In genomic region chr15:82014745-82015391, GRCm38 (mm10) we compare ENCODE assay signal across 7 mouse cellular contexts. TPM values are rescaled to one million over a fixed set of nuclear protein-coding genes. Genes with fewer than 3 reads are reported as not detected.
A peak's percentile ranks its signal among the peaks of the same experiment; 100 is the strongest.
DNase-seq lines count a peak whose midpoint lies in the region; ATAC-seq and TF ChIP-seq lines count a peak whose summit lies in the region.

No protein-coding gene starts in this region.

- no peaks in the 10 kb centered on the region for H3K27me3 ChIP-seq in forebrain, embryonic 10.5 days (ENCODE audit: poor library complexity, severe bottlenecking)
- no peaks in the 10 kb centered on the region for H3K27me3 ChIP-seq in limb, embryonic 14.5 days (ENCODE audit: control insufficient read depth, insufficient read depth, low read length)
- no peaks in the 10 kb centered on the region for H3K27me3 ChIP-seq in stomach, embryonic 16.5 days (ENCODE audit: control insufficient read depth, insufficient read depth, low read length)

- H3K9me3 ChIP-seq in forebrain, embryonic 10.5 days = no peaks in the 10 kb centered on the region
- H3K9me3 ChIP-seq in limb, embryonic 14.5 days (ENCODE audit: control insufficient read depth, low read length) = no peaks in the 10 kb centered on the region
- H3K9me3 ChIP-seq in stomach, embryonic 16.5 days (replicated peaks; ENCODE audit: control insufficient read depth, low read length) = no peaks in the 10 kb centered on the region

- 21% methylated on average over 9 of the region's 9 CpGs for WGBS in forebrain, embryonic 10.5 days
- 14% methylated on average over 9 of the region's 9 CpGs for WGBS in limb, embryonic 14.5 days
- WGBS in stomach, embryonic 16.5 days = 16% methylated on average over 9 of the region's 9 CpGs

- H3K4me3 ChIP-seq in forebrain, embryonic 10.5 days = peak overlapping the region; percentile 86
- peak overlapping the region; percentile 94 for H3K4me3 ChIP-seq in limb, embryonic 14.5 days (replicated peaks; ENCODE audit: low read length)
- H3K4me3 ChIP-seq in stomach, embryonic 16.5 days (replicated peaks; ENCODE audit: low read length) = peak overlapping the region; percentile 98

- peaks cover 31% of the 10 kb centered on the region for H3K36me3 ChIP-seq in forebrain, embryonic 10.5 days (replicated peaks)
- H3K36me3 ChIP-seq in limb, embryonic 14.5 days (ENCODE audit: control insufficient read depth, insufficient read depth, low read length) = peaks cover 17% of the 10 kb centered on the region
- no peaks in the 10 kb centered on the region for H3K36me3 ChIP-seq in stomach, embryonic 16.5 days (ENCODE audit: control insufficient read depth, insufficient read depth, low read length)

- H3K27ac ChIP-seq in forebrain, embryonic 10.5 days = peak overlapping the region; percentile 90
- H3K27ac ChIP-seq in limb, embryonic 14.5 days (replicated peaks; ENCODE audit: low read depth, low read length) = no peak overlapping the region
- H3K27ac ChIP-seq in stomach, embryonic 16.5 days (ENCODE audit: low read length) = peak overlapping the region; percentile 86

- no peak for TF ChIP-seq POLR2A in limb, embryonic 14.5 days (IDR thresholded peaks at IDR 0.05; ENCODE audit: borderline replicate concordance, extremely low read depth, insufficient read depth, insufficient read length)

- peak; percentile 40 for DNase-seq in retina, adult 2 months (ENCODE audit: low read depth, low spot score)
- DNase-seq in retina, embryonic 14.5 days (ENCODE audit: low spot score) = no peak
- DNase-seq in forebrain, embryonic 10.5 days (ENCODE audit: extremely low spot score, low spot score) = no peak
- DNase-seq in limb, embryonic 14.5 days (ENCODE audit: low spot score) = no peak
- no peak for DNase-seq in left cerebral cortex, adult 18-20 months (ENCODE audit: low spot score in 2 of 2)
- DNase-seq in thymus, postnatal 36 days = no peak

- H3K9ac ChIP-seq in limb, embryonic 14.5 days (ENCODE audit: low read depth, low read length, severe bottlenecking) = peak overlapping the region; percentile 72
- H3K9ac ChIP-seq in stomach, embryonic 16.5 days (ENCODE audit: low read length) = peak overlapping the region; percentile 92

- no peak for ATAC-seq in limb, embryonic 14.5 days (ENCODE audit: low FRiP score, low read depth)
- no peak for ATAC-seq in stomach, embryonic 16.5 days (ENCODE audit: insufficient read depth, low FRiP score)

- H3K4me2 ChIP-seq in limb, embryonic 14.5 days (replicated peaks; ENCODE audit: low read depth, low read length, severe bottlenecking) = peak overlapping the region; percentile 80
- H3K4me2 ChIP-seq in stomach, embryonic 16.5 days (ENCODE audit: low read depth, low read length) = peak overlapping the region; percentile 88

- H3K4me1 ChIP-seq in forebrain, embryonic 10.5 days = peaks cover 34% of the 10 kb centered on the region
- peaks cover 10% of the 10 kb centered on the region; the same call in 1 of the 2 replicates for H3K4me1 ChIP-seq in limb, embryonic 14.5 days (ENCODE audit: control insufficient read depth, insufficient read depth, low read length)
- H3K4me1 ChIP-seq in stomach, embryonic 16.5 days (ENCODE audit: control insufficient read depth, insufficient read depth, low read length) = peaks cover 17% of the 10 kb centered on the region

RNA-seq across cellular contexts. Expression of gene Desi1, which starts 18.8 kb away (rescaled TPM):
- 35.2 and 36.5 TPM in 2 replicates for polyA plus RNA-seq in forebrain, embryonic 10.5 days (2016; fragmentation: Nextera tagmentation; extraction: Ambion mirVana)
- 30.5 and 34.8 TPM in 2 replicates for polyA plus RNA-seq in limb, embryonic 14.5 days (2012; rRNA removed)
- 26.3 and 29.8 TPM in 2 replicates for polyA plus RNA-seq in limb, embryonic 14.5 days (2014; fragmentation: Nextera tagmentation; extraction: Ambion mirVana)
- 18.6 and 19.8 TPM in 2 replicates for polyA plus RNA-seq in stomach, embryonic 16.5 days (2015; fragmentation: Nextera tagmentation; extraction: Ambion mirVana)
- 10 to 100 TPM; 83.4 to 85.2 TPM for total RNA-seq in left cerebral cortex, adult 18-20 months (2021)

RNA-seq across cellular contexts. Expression of gene Xrcc6, which starts 27.2 kb away (rescaled TPM):
- polyA plus RNA-seq in forebrain, embryonic 10.5 days (2016; fragmentation: Nextera tagmentation; extraction: Ambion mirVana) = 90.8 and 94.9 TPM in 2 replicates
- 29.3 and 37.2 TPM in 2 replicates for polyA plus RNA-seq in limb, embryonic 14.5 days (2012; rRNA removed)
- 71.8 and 74.0 TPM in 2 replicates for polyA plus RNA-seq in limb, embryonic 14.5 days (2014; fragmentation: Nextera tagmentation; extraction: Ambion mirVana)
- 71.9 and 72.2 TPM in 2 replicates for polyA plus RNA-seq in stomach, embryonic 16.5 days (2015; fragmentation: Nextera tagmentation; extraction: Ambion mirVana)
- 10 to 100 TPM; 19.9 to 22.2 TPM for total RNA-seq in left cerebral cortex, adult 18-20 months (2021)

RNA-seq across cellular contexts. Expression of gene Snu13, which starts 32.5 kb away (rescaled TPM):
- polyA plus RNA-seq in forebrain, embryonic 10.5 days (2016; fragmentation: Nextera tagmentation; extraction: Ambion mirVana) = 386 and 402 TPM in 2 replicates
- 155 and 182 TPM in 2 replicates for polyA plus RNA-seq in limb, embryonic 14.5 days (2012; rRNA removed)
- polyA plus RNA-seq in limb, embryonic 14.5 days (2014; fragmentation: Nextera tagmentation; extraction: Ambion mirVana) = 268 and 280 TPM in 2 replicates
- polyA plus RNA-seq in stomach, embryonic 16.5 days (2015; fragmentation: Nextera tagmentation; extraction: Ambion mirVana) = 209 and 251 TPM in 2 replicates
- total RNA-seq in left cerebral cortex, adult 18-20 months (2021) = 100 to 1,000 TPM; 117 to 125 TPM

RNA-seq across cellular contexts. Expression of gene 1700029P11Rik, which starts 34.5 kb away (rescaled TPM):
- polyA plus RNA-seq in forebrain, embryonic 10.5 days (2016; fragmentation: Nextera tagmentation; extraction: Ambion mirVana) = not detected in 2 replicates
- polyA plus RNA-seq in limb, embryonic 14.5 days (2012; rRNA removed) = not detected in 2 replicates
- not detected in 2 replicates for polyA plus RNA-seq in limb, embryonic 14.5 days (2014; fragmentation: Nextera tagmentation; extraction: Ambion mirVana)
- polyA plus RNA-seq in stomach, embryonic 16.5 days (2015; fragmentation: Nextera tagmentation; extraction: Ambion mirVana) = not detected in 2 replicates
- total RNA-seq in left cerebral cortex, adult 18-20 months (2021) = not detected

RNA-seq across cellular contexts. Expression of gene 4930407I10Rik, which starts 44.1 kb away (rescaled TPM):
- not detected in 2 replicates for polyA plus RNA-seq in forebrain, embryonic 10.5 days (2016; fragmentation: Nextera tagmentation; extraction: Ambion mirVana)
- polyA plus RNA-seq in limb, embryonic 14.5 days (2012; rRNA removed) = 0.01 TPM in 1 of 2 replicates, not detected in the other
- polyA plus RNA-seq in limb, embryonic 14.5 days (2014; fragmentation: Nextera tagmentation; extraction: Ambion mirVana) = 0.06 TPM in 1 of 2 replicates, not detected in the other
- not detected in 2 replicates for polyA plus RNA-seq in stomach, embryonic 16.5 days (2015; fragmentation: Nextera tagmentation; extraction: Ambion mirVana)
- not detected for total RNA-seq in left cerebral cortex, adult 18-20 months (2021)
